Mouse (Mus musculus) megakaryocyte, embryonic 14.5 days (primary cell): ENCODE measurements at regions not wholly inside any gene's neighbourhood (a gene's known extent, or its start where the extent isn't known, plus 50 kb on each side); places are given as distances from the start of the nearest gene placed in this dataset.

ENCODE experiments used
- FLI1 ChIP-seq: IDR thresholded peaks from 2 replicates; pipeline ENCODE4 v1.6.1; 2012; ENCODE audit warnings: low read length, inconsistent platforms, mixed read lengths
- GATA1 ChIP-seq: IDR thresholded peaks from 3 replicates; pipeline ENCODE4 v1.6.1; 2012; ENCODE audit warnings: mixed read lengths, low read length, inconsistent platforms, borderline replicate concordance

DNA sequence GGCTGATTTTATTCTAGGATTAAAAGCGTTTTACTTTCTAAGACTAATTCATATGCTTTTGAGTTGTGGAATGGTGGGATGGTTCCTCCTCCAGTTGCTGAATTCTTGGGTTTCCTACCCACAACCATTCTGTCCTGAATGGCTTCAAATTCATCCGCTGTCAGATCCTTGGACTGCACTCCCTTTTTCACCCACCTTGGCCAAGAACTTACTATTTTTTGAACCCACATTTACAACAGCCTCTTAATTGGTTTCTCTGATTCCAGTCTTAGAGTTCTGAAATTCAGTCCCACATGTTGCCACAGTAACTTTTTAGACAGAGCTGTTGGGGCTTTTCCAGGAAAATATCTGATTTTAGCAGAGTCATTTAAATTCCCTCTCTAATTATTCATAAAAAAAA, 177.0 kb upstream of the Hs3st4 start:
- no peak for TF ChIP-seq FLI1
- no peak for TF ChIP-seq GATA1
